Mouse (Mus musculus): ENCODE measurements at regions not wholly inside any gene's neighbourhood (a gene's known extent, or its start where the extent isn't known, plus 50 kb on each side); places are given as distances from the start of the nearest gene placed in this dataset.
A peak's percentile ranks its signal among the peaks of the same experiment; 100 is the strongest.

DNA sequence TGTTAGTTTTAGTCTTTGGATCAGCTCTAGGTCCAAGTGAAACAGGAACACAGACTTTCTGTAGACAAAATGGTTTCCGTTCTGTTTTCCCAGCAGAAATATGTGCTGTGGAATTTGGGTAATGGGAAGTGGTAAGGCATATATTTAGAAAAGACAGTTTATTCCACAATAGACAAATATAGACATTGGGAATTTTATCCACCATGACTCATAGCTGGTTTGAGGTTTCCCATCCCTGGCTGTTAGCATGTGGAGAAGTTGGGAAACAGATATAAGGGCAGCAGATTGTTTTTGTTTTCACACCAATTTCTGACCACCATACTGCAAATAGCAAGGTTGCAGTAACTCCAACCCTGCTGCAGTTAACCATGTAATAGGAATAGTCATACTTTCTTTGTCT lies 385.0 kb upstream of the Adam34 start:
- DNase-seq (ENCODE audit: extremely low read depth, insufficient read length, low spot score) = peak; percentile 64

DNA sequence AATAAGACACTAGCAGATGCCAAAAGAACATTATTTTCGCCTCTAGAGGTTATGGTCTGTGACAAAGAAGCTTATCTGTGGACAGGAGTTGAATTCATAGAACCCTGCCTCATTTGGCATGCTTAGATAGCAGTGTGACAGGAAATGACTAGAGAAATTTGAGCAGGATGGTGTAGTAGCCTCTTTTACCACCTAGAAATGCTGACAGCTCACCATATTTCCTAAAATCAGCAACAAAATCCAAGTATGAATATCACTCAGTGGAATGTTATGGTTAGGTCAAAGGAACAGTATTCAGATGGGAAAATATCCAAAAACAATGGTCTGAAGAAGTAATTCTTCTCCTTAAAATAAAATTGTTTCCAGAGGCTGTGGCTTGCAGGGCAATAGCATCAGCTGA lies 383.6 kb upstream of the Adam34 start:
- peak; percentile 69 for DNase-seq (ENCODE audit: extremely low read depth, insufficient read length, low spot score)

- no peak for DNase-seq (ENCODE audit: extremely low read depth, insufficient read length, low spot score)
Measured at GRCm38 (mm10) chr8:44082057-44082456, 372.2 kb upstream of the Adam34 start.

- DNase-seq (ENCODE audit: extremely low read depth, insufficient read length, low spot score) = no peak
Measured at GRCm38 (mm10) chr8:44058846-44059245, 349.0 kb upstream of the Adam34 start.

DNA sequence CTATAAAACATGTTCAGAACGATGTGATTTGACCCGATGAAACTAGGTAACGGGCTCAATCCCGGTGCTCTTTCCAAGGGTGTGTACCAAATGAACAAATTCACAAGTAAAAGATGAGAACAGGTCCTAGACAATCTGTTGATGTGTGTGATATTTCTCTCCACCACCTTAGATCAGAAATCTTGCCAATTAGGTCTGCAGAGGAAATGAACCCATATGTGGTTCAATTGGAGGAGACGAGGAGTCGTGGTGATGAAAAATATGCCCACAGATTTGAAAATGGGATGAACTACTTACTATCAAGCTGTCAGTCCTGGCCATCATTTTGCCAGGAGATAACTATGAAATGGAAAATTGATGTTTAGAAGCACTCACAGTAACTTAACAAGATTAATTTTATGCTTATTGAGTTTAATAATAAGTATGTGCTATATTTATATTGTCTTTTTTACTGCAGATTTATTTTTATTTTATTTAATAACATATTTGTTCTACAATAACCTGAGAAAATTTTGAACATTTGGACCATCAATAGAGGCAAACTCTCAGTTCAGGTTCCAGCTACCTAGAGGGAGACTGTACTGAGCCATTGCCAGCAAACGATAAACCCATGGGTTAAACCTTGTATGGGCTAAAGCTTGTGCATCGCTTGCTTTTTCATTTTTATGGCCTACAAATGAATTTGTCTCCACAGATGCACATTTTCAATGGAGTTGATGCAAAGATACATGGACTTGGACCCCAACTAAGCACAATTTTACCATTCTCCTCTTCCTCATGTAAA lies 332.9 kb upstream of the Adam34 start:
- DNase-seq (ENCODE audit: extremely low read depth, insufficient read length, low spot score) = no peak

DNA sequence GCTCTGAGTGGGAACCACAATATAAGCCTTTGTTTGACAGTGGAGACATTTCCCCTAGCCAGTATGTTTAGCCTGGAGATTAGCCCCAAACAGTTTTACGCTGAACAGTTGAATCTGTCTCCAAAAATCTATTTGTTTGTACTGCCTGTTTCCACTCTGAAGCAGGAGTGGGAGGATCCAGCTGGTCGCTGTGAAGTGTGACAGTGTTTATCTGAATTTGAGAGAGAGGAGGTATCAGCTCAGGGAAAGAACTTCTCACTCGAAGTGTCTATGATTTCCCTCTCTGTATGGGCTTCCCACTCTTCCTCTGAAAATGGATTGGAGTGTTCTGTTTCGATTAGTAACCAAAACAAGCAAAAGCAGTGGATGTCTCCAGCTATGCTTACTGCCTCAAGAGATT lies 324.4 kb upstream of the Adam34 start:
- DNase-seq (ENCODE audit: extremely low read depth, insufficient read length, low spot score) = no peak

- DNase-seq (ENCODE audit: extremely low read depth, insufficient read length, low spot score) = no peak
Measured at GRCm38 (mm10) chr8:44031376-44031775, 321.5 kb upstream of the Adam34 start.

DNA sequence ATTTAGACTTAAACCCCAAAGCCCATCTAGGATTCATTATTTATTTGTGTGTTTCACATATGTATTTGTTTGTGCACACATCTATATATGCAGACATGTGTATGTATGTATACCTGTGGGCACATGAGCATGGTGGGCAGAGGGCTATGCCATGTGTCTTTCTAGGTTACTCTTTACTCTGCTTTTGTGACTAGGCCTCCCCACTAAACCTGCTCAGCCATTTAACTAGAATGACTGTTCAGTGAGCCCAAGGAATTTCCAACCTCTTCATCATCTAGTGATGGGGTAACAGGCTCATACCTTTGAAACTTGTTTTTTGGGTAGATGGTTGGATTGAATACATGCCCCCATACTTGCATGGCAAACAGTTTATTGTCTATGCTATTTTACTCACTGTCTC lies 321.1 kb upstream of the Adam34 start:
- no peak for DNase-seq (ENCODE audit: extremely low read depth, insufficient read length, low spot score)

- no peak for DNase-seq (ENCODE audit: extremely low read depth, insufficient read length, low spot score)
Measured at GRCm38 (mm10) chr8:44027738-44028137, 317.9 kb upstream of the Adam34 start.

DNA sequence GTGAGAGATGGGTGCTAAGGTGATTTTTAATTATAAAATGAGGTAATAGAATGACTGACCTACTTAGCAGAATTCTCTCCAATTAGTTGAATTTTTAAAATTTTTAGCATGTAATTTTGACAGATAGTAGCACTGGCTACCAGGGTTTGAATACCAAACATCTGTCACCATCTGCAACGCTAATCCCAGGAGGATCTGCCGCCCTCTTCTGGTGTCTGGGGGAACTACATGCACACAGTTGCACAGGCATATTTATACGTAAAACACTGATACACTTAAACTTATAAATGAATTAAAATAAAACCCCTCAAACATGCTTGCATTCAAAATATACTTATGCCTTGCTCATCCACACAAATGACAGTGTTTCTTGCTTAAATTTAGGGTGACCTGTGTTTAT lies 316.1 kb upstream of the Adam34 start:
- DNase-seq (ENCODE audit: extremely low read depth, insufficient read length, low spot score) = no peak

DNA sequence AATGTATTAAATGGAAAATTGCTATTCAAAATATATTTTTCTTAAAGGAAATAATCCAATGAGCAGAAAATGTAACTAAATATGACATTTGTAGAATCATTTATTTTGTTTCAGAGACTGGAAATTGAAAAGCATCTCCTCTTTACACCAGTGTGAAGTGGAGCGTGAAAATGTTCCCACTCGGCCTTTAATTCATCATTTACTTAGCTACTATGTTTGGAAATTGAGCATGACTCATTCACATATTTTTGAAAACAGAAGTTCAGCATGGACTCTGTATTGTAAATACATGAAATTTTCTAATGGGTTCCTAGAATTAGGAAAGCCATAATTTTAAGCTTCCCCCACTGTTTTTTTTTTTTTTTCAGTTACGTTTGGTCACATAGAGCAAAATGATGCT lies 314.2 kb upstream of the Adam34 start:
- DNase-seq (ENCODE audit: extremely low read depth, insufficient read length, low spot score) = no peak

Data from 3134 (cell line).